Mouse (Mus musculus): ENCODE measurements around the gene Phactr2.

DNA sequence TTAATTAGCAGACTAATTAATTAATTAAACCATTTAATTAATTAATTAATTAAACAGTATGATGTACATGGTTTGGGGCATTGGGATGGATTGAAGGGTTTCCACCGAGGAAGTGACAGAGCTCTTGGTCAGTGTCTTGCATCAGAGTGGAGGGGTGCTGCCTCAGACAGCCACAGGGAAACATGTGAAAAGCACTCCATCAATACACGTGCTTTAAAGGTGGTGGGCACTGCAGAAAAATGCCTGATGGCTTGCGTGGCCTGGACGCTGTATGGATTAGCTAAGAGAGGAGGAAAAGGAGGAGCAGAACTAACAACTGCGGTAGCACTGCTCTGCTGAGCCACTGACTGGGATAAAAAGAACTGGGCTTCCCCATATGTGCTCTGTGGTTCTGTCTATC lies 237.3 kb downstream of the Phactr2 start:
- TF ChIP-seq CTCF (IDR thresholded peaks at IDR 0.05; ENCODE audit: extremely low read depth, insufficient read depth, insufficient read length, insufficient replicate concordance) = no peak
- no peak for TF ChIP-seq POLR2A (IDR thresholded peaks at IDR 0.05; ENCODE audit: low read depth, low read length)
